Mouse (Mus musculus): Measurements from ENCODE around the gene Naip1. TPM values are rescaled to one million over a fixed set of nuclear protein-coding genes. Genes with fewer than 3 reads are reported as not detected.
"Not testable (repeated sequence)": the region's sequence is repeated elsewhere in the genome, so short reads cannot be mapped to it uniquely, and the experiment has no call there.

Gene Naip1
- total RNA-seq (2015) (0.23 and 1.8 TPM in 2 replicates), total RNA-seq (2017) (1.5 and 2.3 TPM in 2 replicates)

GRCm38 (mm10) chr13:100452415-100453127, at the start of gene Naip1:
TSS of gene Naip1 (minus strand) at chr13:100452869.
- peak; percentile 69 for ATAC-seq (ENCODE audit: poor library complexity, severe bottlenecking)

DNA sequence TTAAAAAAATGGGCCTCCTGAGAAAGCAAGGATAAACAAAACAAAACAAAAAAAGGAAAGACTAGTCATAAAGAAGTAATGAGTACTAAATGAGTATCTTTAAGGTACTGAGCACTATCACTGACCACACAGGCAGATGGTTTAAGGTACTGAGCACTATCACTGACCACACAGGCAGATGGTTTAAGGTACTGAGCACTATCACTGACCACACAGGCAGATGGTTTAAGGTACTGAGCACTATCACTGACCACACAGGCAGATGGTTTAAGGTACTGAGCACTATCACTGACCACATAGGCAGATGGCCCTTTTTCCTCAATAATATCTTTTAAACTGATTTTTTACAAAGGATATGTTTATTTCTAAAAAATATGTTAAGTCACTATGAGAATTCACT, 47.0 kb upstream of the Naip1 start:
- not testable (repeated sequence) for ATAC-seq (ENCODE audit: poor library complexity, severe bottlenecking)

GRCm38 (mm10) chr13:100495337-100495736, 42.7 kb upstream of the Naip1 start:
- ATAC-seq (ENCODE audit: poor library complexity, severe bottlenecking) = no peak

DNA sequence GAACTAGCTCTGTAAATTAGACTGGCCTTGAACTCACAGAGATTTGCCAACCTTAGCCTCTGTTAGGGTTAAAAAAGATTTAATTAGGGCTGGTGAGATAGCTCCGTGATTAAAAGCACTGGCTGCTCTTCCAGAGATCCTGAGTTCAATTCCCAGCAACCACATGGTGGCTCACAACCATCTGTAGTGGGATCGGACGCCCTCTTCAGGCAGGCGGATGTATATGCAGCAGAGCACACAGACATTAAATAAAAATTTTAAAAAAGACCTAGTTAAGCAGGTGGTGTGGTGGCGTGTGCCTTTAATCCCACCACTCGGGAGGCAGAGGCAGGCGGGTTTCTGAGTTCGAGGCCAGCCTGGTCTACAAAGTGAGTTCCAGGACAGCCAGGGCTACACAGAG, 41.7 kb upstream of the Naip1 start:
- not testable (repeated sequence) for ATAC-seq (ENCODE audit: poor library complexity, severe bottlenecking)

DNA sequence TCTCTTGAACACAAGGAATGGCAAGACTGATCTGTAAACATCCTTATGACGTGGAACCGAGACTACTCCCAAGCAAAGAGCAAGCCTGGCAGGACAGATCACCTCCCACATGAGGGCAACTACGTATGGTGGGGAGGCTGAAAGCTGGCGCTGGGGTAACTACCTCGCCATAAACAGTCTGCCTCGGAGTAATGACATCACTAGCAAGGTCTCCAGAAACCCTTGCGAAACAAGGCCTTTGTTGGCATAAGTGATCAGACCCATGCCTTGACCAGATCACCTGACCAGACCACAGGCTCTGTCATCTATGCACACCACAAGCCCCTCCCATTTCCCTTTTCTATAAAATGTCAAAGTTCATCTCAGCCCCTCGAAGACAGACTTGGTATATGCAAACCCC, 40.6 kb upstream of the Naip1 start:
- 0 out of 2 replicates have a peak, but pooled peaks have one; percentile 22 for ATAC-seq (ENCODE audit: poor library complexity, severe bottlenecking)

GRCm38 (mm10) chr13:100492061-100492787, 39.6 kb upstream of the Naip1 start, which contains the start of gene Gtf2h2:
TSS of gene Gtf2h2 (minus strand) at chr13:100492579.
- ATAC-seq (ENCODE audit: poor library complexity, severe bottlenecking) = peak; percentile 94

DNA sequence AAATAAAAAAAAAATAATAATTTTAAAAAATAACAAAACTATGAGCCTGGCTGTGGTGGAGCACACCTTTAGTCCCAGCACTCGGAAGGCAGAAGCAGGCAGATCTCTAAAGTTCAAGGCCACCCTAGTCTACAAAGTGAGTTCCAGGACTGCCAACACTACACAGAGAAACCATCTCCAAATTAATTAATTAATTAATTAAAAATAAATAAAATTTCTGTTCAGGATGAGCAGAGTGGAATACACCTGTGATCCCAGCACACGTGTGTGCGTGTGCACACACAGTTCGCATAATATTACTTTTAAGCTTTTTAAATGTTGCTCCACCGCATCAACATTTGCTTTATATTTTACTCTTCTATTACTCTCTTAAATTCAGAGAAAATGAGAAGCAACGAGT, 39.0 kb upstream of the Naip1 start:
- no peak for ATAC-seq (ENCODE audit: poor library complexity, severe bottlenecking)

DNA sequence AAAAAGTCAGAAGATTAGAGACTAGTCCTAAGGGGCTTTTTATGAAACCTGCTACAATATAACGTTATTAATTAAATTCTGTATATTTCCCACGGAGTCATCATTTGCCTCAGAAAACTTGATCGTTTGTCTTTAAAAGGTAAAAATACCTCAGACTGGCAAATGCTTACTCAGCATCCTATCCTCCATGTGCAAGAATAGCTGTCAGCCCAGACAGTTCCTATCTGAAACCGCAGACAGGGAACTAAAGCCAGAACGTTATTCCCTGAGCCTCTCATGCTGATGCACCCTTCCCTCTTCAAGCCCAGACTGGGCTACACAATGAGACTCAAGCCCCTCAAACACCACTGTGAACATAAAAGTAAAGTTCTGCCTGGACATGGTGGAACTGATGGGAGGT, 37.8 kb upstream of the Naip1 start:
- no peak for ATAC-seq (ENCODE audit: poor library complexity, severe bottlenecking)

- ATAC-seq (ENCODE audit: poor library complexity, severe bottlenecking) = no peak
Observed at GRCm38 (mm10) chr13:100483610-100484009, 30.9 kb upstream of the Naip1 start.

DNA sequence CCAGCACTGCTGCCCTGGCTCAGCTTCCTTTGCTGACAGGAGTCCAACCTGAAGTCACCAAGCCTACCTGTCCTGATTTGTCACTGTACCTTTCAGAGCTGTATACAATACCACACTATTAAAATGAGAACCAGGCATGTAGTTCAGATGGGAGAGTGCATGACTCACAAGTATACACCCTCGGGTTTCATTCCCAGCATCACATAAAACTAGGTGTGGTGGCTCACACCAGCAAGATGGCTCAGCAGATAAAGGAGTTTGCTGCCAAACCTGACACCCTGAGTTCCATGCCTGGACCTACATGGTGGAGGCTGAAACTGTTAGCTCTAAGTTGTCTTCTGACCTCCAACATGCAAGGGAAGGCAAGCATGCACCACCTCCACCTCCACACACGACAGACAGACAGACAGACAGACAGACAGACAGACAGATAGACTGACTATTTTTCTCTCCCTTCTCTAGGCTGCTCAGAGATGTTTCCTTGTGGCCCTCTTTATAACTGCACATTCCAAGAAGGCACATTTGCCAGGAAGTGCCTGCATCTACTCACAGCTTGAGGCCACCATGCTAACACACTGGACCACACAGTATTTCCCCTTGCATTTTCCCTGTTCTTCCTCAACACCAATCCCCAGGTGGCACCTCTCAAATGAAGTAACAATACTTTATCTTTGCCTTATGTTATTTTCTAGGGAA, 11.0 kb upstream of the Naip1 start:
- ATAC-seq (ENCODE audit: poor library complexity, severe bottlenecking) = no peak

- ATAC-seq (ENCODE audit: poor library complexity, severe bottlenecking) = no peak
Observed at GRCm38 (mm10) chr13:100461336-100461735, 8.7 kb upstream of the Naip1 start.

DNA sequence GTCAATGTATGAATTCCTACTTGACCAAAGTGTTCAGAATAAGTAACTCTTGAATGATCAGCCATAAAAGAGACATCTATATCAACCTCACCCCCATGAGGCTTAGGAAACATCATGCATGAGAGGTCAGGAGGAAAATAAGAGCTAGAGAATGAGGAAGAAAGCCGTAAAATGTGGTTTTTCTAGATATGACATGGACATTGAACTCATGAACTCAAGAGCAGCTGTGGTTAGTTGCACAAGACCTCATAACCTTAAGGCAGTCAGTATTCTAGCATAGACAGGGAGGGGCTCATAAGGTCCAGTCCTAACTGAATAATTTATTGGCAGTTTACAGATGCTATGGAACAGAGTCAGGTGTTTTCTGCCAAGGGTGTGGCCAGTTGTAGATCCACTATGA, 3.2 kb downstream of the Naip1 start:
- ATAC-seq (ENCODE audit: poor library complexity, severe bottlenecking) = peak; percentile 87

DNA sequence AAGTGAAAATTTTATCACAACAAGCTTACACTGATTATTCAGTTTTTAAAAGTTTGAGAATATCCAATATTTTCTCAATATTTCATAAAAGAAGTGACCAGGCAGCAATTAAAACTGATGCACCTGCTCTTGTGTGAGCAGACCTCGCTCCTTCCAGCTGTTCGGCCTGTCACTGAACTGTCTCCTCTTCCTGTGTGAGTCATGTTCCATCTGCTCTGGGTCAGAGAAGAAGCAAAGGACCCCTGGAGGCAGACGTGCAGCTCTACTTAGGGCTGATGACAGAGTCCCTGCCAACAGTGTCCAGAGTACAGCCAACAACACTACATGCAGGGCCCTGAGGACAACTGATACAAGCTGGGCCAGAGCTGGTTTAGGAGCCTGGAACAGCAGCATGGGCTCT, 12.6 kb downstream of the Naip1 start:
- ATAC-seq (ENCODE audit: poor library complexity, severe bottlenecking) = no peak

DNA sequence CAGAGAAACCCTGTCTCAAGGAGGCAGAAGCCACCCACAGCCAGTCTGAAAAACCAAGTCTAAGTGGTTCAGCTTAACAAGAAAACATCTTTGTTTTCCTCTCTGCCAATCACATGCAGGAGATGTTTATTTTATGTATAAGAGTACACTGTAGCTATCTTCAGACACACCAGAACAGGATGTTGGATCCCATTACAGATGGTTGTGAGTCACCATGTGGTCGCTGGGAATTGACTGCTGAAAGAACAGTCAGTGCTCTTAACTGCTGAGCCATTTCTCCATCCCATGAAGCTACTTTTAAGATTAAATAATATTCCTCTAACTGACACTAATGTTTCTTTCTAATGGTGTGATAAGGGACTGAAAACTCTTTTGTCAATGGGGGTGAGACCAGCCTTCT, 14.0 kb downstream of the Naip1 start:
- ATAC-seq (ENCODE audit: poor library complexity, severe bottlenecking) = no peak

GRCm38 (mm10) chr13:100437322-100437825, 15.3 kb downstream of the Naip1 start:
- no peak for ATAC-seq (ENCODE audit: poor library complexity, severe bottlenecking)

GRCm38 (mm10) chr13:100436556-100437163, 16.0 kb downstream of the Naip1 start:
- peak; percentile 74 for ATAC-seq (ENCODE audit: poor library complexity, severe bottlenecking)

- not testable (repeated sequence) for ATAC-seq (ENCODE audit: poor library complexity, severe bottlenecking)
Observed at GRCm38 (mm10) chr13:100419958-100420357, 32.7 kb downstream of the Naip1 start.

DNA sequence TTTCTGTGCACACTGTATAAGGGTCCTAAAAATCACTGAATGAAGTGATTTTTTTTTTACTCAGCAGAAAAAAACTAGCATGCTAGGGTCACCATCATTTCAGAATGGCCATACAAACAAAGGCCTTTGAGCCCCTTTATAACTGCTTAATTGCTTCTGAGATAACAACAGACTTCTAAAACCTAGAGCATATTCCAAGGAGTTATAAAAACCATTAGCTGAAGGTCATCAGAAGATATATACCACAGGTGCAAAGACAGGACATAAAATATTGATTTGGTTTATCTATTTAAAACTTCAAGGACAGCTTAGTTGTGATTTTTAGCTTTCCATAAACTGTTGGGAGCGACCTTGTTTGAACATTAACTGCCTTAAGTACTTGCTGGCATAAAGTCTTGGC, 38.2 kb downstream of the Naip1 start:
- ATAC-seq (ENCODE audit: poor library complexity, severe bottlenecking) = no peak

DNA sequence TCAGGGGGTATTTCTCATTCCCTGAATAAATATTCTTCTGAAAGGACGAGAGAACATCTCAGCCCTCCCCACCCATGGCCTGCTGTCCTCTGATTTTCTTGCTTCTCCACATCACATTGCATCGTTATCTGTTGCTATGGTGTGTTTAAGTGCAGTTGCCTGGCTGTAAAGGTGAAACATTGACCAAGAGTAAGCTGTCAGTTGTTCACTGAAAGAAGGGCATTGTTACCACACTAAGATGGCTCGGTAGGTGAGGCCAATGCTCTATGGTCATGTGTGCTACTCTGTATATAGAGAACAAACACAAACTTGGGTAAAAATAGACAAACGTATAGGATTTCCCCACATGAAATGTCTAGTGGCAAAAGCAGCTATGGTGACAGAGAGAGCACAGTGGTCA, 42.8 kb downstream of the Naip1 start:
- no peak for ATAC-seq (ENCODE audit: poor library complexity, severe bottlenecking)

- no peak for ATAC-seq (ENCODE audit: poor library complexity, severe bottlenecking)
Observed at GRCm38 (mm10) chr13:100409181-100409580, 43.5 kb downstream of the Naip1 start.

DNA sequence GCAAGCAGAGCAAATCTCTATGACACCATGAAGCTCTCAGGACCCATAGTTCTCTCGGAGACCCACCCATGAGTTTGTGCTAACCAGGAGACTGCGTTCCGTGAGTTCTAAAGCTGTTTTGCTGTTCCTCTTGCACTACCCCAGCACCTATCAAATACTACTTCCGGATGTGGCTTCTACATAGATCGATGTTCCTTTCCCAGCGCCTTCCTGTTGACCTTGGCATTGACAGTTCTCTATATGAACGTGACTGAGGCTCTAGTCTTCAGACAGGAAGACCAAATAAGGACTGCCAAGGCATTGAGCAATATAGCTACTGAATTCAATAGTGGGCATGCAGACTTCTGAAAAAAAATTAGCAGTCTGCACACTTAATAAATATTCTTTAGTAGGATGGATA, 44.4 kb downstream of the Naip1 start:
- peak; percentile 87 for ATAC-seq (ENCODE audit: poor library complexity, severe bottlenecking)

All from megakaryocyte, adult 5-6 weeks (primary cell).